8 mouse cellular contexts compared by ENCODE assay signal in genomic region chr14:52315283-52315780, GRCm38 (mm10). TPM values are rescaled to one million over a fixed set of nuclear protein-coding genes. Genes with fewer than 3 reads are reported as not detected.
DNase-seq lines count a peak whose midpoint lies in the region; ATAC-seq and TF ChIP-seq lines count a peak whose summit lies in the region.

No protein-coding gene starts in this region.

- TF ChIP-seq CTCF in cortical plate, adult 2 months (IDR thresholded peaks at IDR 0.05; ENCODE audit: extremely low read depth, insufficient read depth, low read length): no peak

- peak overlapping the region; percentile 94 for H3K9ac ChIP-seq in kidney, embryonic 16.5 days (replicated peaks; ENCODE audit: low read length)
- peak overlapping the region; percentile 95 for H3K9ac ChIP-seq in hindbrain, embryonic 12.5 days
- peak overlapping the region; percentile 94 for H3K9ac ChIP-seq in midbrain, embryonic 13.5 days (replicated peaks)

- H3K4me2 ChIP-seq in kidney, embryonic 16.5 days (replicated peaks; ENCODE audit: low read depth, low read length): peak overlapping the region; percentile 72
- peak overlapping the region; percentile 84 for H3K4me2 ChIP-seq in hindbrain, embryonic 12.5 days (replicated peaks)
- H3K4me2 ChIP-seq in midbrain, embryonic 13.5 days (replicated peaks): peak overlapping the region; percentile 92

- peak overlapping the region; percentile 88 for H3K4me3 ChIP-seq in kidney, embryonic 16.5 days (ENCODE audit: low read length)
- H3K4me3 ChIP-seq in cortical plate, adult 2 months (ENCODE audit: insufficient read depth, low read length): peak overlapping the region; percentile 52
- peak overlapping the region; percentile 80 for H3K4me3 ChIP-seq in hindbrain, embryonic 12.5 days
- peak overlapping the region; percentile 83 for H3K4me3 ChIP-seq in midbrain, embryonic 13.5 days (replicated peaks)

- peaks cover 39% of the 10 kb centered on the region for H3K4me1 ChIP-seq in kidney, embryonic 16.5 days (ENCODE audit: insufficient read depth, low read length)
- H3K4me1 ChIP-seq in cortical plate, adult 2 months (ENCODE audit: control insufficient read depth, insufficient read depth, low read length): peaks cover 6% of the 10 kb centered on the region
- peaks cover 51% of the 10 kb centered on the region for H3K4me1 ChIP-seq in hindbrain, embryonic 12.5 days
- peaks cover 60% of the 10 kb centered on the region for H3K4me1 ChIP-seq in midbrain, embryonic 13.5 days (replicated peaks)

- no peak for DNase-seq in kidney, postnatal 10 days
- no peak for DNase-seq in c-Kit-positive CD71-positive TER-119-positive erythroid progenitor cells, embryonic 14.5 days (ENCODE audit: low spot score)
- no peak for DNase-seq in right cerebral cortex, postnatal 4 days

- 2% methylated on average over 17 of the region's 17 CpGs for WGBS in kidney, embryonic 16.5 days
- WGBS in hindbrain, embryonic 12.5 days: 8% methylated on average over 17 of the region's 17 CpGs
- WGBS in midbrain, embryonic 13.5 days: 8% methylated on average over 17 of the region's 17 CpGs

- H3K27ac ChIP-seq in kidney, embryonic 16.5 days (ENCODE audit: low read length): peak overlapping the region; percentile 97
- peak overlapping the region; percentile 48; the same call in 1 of the 2 replicates for H3K27ac ChIP-seq in cortical plate, adult 2 months (ENCODE audit: insufficient read depth, low read length)
- H3K27ac ChIP-seq in hindbrain, embryonic 12.5 days: peak overlapping the region; percentile 97
- peak overlapping the region; percentile 96 for H3K27ac ChIP-seq in midbrain, embryonic 13.5 days

- peaks cover 46% of the 10 kb centered on the region for H3K36me3 ChIP-seq in kidney, embryonic 16.5 days (ENCODE audit: insufficient read depth, low read length)
- peaks cover 47% of the 10 kb centered on the region for H3K36me3 ChIP-seq in hindbrain, embryonic 12.5 days
- H3K36me3 ChIP-seq in midbrain, embryonic 13.5 days: peaks cover 46% of the 10 kb centered on the region

- TF ChIP-seq POLR2A in cortical plate, adult 2 months (IDR thresholded peaks at IDR 0.05; ENCODE audit: extremely low read depth, insufficient read depth, low read length): no peak

- H3K27me3 ChIP-seq in kidney, embryonic 16.5 days (ENCODE audit: insufficient read depth, low read length): no peaks in the 10 kb centered on the region
- no peaks in the 10 kb centered on the region for H3K27me3 ChIP-seq in hindbrain, embryonic 12.5 days
- H3K27me3 ChIP-seq in midbrain, embryonic 13.5 days: no peaks in the 10 kb centered on the region

- ATAC-seq in kidney, embryonic 16.5 days (ENCODE audit: low FRiP score, low TSS enrichment): no peak; the same call in 1 of the 2 replicates
- ATAC-seq in hindbrain, embryonic 12.5 days (ENCODE audit: low FRiP score): peak; percentile 9; the same call in 1 of the 2 replicates
- ATAC-seq in midbrain, embryonic 13.5 days: peak; percentile 9; the same call in 1 of the 2 replicates
- ATAC-seq in monocyte, adult 5-6 weeks (replicated peaks; ENCODE audit: insufficient number of reproducible peaks, low FRiP score, low TSS enrichment, poor library complexity, severe bottlenecking): no peak

- peaks cover 6% of the 10 kb centered on the region; the same call in 1 of the 2 replicates for H3K9me3 ChIP-seq in kidney, embryonic 16.5 days (ENCODE audit: low read length)
- no peaks in the 10 kb centered on the region for H3K9me3 ChIP-seq in hindbrain, embryonic 12.5 days (replicated peaks)
- H3K9me3 ChIP-seq in midbrain, embryonic 13.5 days: 0 out of 2 replicates have a peak, but pooled peaks cover 3% of the 10 kb centered on the region

RNA-seq across cellular contexts. Expression of gene Mettl3, which starts 10.4 kb away (rescaled TPM):
- 51.7 and 57.0 TPM in 2 replicates for polyA plus RNA-seq in kidney, embryonic 16.5 days (2015; fragmentation: Nextera tagmentation; extraction: Ambion mirVana)
- 28.7 and 28.8 TPM in 2 replicates for polyA plus RNA-seq in cortical plate, adult 2 months (2012; rRNA removed)
- 54.7 and 56.1 TPM in 2 replicates for polyA plus RNA-seq in hindbrain, embryonic 12.5 days (2016; fragmentation: Nextera tagmentation; extraction: Ambion mirVana)
- polyA plus RNA-seq in midbrain, embryonic 13.5 days (2015; fragmentation: Nextera tagmentation; extraction: Ambion mirVana): 50.4 and 57.8 TPM in 2 replicates
- 31.5 to 70.4 TPM (median 65.5 TPM) in 3 replicates for total RNA-seq in monocyte, adult 5-6 weeks (2017)

RNA-seq across cellular contexts. Expression of gene Sall2, which starts 13.2 kb away (rescaled TPM):
- polyA plus RNA-seq in kidney, embryonic 16.5 days (2015; fragmentation: Nextera tagmentation; extraction: Ambion mirVana): 39.1 and 46.0 TPM in 2 replicates
- 24.6 and 26.5 TPM in 2 replicates for polyA plus RNA-seq in cortical plate, adult 2 months (2012; rRNA removed)
- 60.7 and 62.8 TPM in 2 replicates for polyA plus RNA-seq in hindbrain, embryonic 12.5 days (2016; fragmentation: Nextera tagmentation; extraction: Ambion mirVana)
- polyA plus RNA-seq in midbrain, embryonic 13.5 days (2015; fragmentation: Nextera tagmentation; extraction: Ambion mirVana): 56.6 and 56.9 TPM in 2 replicates
- total RNA-seq in monocyte, adult 5-6 weeks (2017): 0.39 to 0.48 TPM in 2 of 3 replicates, not detected in the other

RNA-seq across cellular contexts. Expression of gene Rab2b, which starts 36.0 kb away (rescaled TPM):
- 23.3 and 24.4 TPM in 2 replicates for polyA plus RNA-seq in kidney, embryonic 16.5 days (2015; fragmentation: Nextera tagmentation; extraction: Ambion mirVana)
- 42.0 and 44.4 TPM in 2 replicates for polyA plus RNA-seq in cortical plate, adult 2 months (2012; rRNA removed)
- polyA plus RNA-seq in hindbrain, embryonic 12.5 days (2016; fragmentation: Nextera tagmentation; extraction: Ambion mirVana): 40.6 and 51.9 TPM in 2 replicates
- polyA plus RNA-seq in midbrain, embryonic 13.5 days (2015; fragmentation: Nextera tagmentation; extraction: Ambion mirVana): 60.6 and 63.4 TPM in 2 replicates
- total RNA-seq in monocyte, adult 5-6 weeks (2017): 5.4 to 14.8 TPM (median 12.5 TPM) in 3 replicates

RNA-seq across cellular contexts. Expression of gene Tox4, which starts 36.4 kb away (rescaled TPM):
- 43.6 and 46.2 TPM in 2 replicates for polyA plus RNA-seq in kidney, embryonic 16.5 days (2015; fragmentation: Nextera tagmentation; extraction: Ambion mirVana)
- polyA plus RNA-seq in cortical plate, adult 2 months (2012; rRNA removed): 41.2 and 42.4 TPM in 2 replicates
- polyA plus RNA-seq in hindbrain, embryonic 12.5 days (2016; fragmentation: Nextera tagmentation; extraction: Ambion mirVana): 51.1 and 57.3 TPM in 2 replicates
- 55.5 and 60.8 TPM in 2 replicates for polyA plus RNA-seq in midbrain, embryonic 13.5 days (2015; fragmentation: Nextera tagmentation; extraction: Ambion mirVana)
- total RNA-seq in monocyte, adult 5-6 weeks (2017): 56.9 to 65.9 TPM (median 65.4 TPM) in 3 replicates

RNA-seq across cellular contexts. Expression of gene Olfr1513, which starts 40.9 kb away (rescaled TPM):
- not detected in 2 replicates for polyA plus RNA-seq in kidney, embryonic 16.5 days (2015; fragmentation: Nextera tagmentation; extraction: Ambion mirVana)
- not detected in 2 replicates for polyA plus RNA-seq in cortical plate, adult 2 months (2012; rRNA removed)
- polyA plus RNA-seq in hindbrain, embryonic 12.5 days (2016; fragmentation: Nextera tagmentation; extraction: Ambion mirVana): 0.06 TPM in 1 of 2 replicates, not detected in the other
- not detected in 2 replicates for polyA plus RNA-seq in midbrain, embryonic 13.5 days (2015; fragmentation: Nextera tagmentation; extraction: Ambion mirVana)
- not detected in 3 replicates for total RNA-seq in monocyte, adult 5-6 weeks (2017)

Comparison
In these comparisons a context has a peak if more than half of its experiments do, and no peak if none do; other contexts are left out.
1. ATAC-seq: peak in hindbrain, embryonic 12.5 days (single experiment) and midbrain, embryonic 13.5 days (single experiment); none in kidney, embryonic 16.5 days (single experiment) and monocyte, adult 5-6 weeks (single experiment).
2. Peak in every context shown above with its lines, with median percentiles within 50 percentile points of each other: H3K27ac ChIP-seq, H3K4me2 ChIP-seq, H3K4me3 ChIP-seq and H3K9ac ChIP-seq.